Mouse (Mus musculus): Measurements from ENCODE around the gene Insl5. TPM values are rescaled to one million over a fixed set of nuclear protein-coding genes. Genes with fewer than 3 reads are reported as not detected.

Gene Insl5
- polyA plus RNA-seq, 1 experiment = not detected

DNA sequence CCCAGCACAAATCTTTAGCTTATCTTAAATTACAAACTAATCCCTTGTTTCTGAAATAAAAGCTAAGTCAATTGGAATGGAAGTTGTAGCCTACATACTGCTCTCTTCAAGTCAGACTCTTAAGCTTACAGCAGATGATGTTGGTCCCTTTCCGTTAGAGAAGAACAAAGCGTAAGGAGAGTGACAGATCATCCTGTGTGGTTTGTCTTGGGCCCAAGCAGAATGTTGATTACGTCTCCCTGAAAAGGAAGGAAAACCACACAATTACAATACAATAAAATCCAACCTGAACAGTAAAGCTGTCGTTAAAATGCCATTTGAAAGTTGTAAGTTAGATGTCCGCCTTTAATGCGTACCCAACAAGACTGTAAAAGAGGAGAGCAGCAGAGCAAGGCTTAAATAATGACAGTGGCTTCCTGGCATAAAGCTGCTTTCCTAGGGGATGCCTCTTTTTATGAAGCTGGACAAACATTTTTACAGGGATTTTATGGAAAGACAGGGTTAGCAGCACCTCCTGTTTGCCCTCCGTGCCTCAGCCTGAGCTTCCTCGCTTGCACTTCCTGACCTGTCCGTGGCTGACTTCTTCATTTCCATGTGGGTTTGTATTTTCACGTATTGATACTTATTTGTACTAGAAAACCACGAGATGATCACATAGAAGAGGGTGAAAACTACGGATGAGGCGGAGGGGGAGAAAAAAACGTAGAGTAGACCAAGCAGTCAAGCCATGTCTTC lies 12.6 kb upstream of the Insl5 start:
- no peaks in the 10 kb centered on the region for H3K27me3 ChIP-seq (ENCODE audit: control insufficient read depth, insufficient read depth, insufficient read length)
- H3K4me3 ChIP-seq = no peak overlapping the region
- no peak overlapping the region for H3K4me2 ChIP-seq (ENCODE audit: low read depth)
- H3ac ChIP-seq (ENCODE audit: control insufficient read depth, insufficient read length) = no peak overlapping the region
- TF ChIP-seq CEBPB (IDR thresholded peaks at IDR 0.05; ENCODE audit: insufficient read depth, poor library complexity, severe bottlenecking) = no peak
- H3K36me3 ChIP-seq (ENCODE audit: control insufficient read depth, insufficient read depth) = no peaks in the 10 kb centered on the region
- H3K79me2 ChIP-seq (ENCODE audit: control insufficient read depth, insufficient read depth) = no peaks in the 10 kb centered on the region

DNA sequence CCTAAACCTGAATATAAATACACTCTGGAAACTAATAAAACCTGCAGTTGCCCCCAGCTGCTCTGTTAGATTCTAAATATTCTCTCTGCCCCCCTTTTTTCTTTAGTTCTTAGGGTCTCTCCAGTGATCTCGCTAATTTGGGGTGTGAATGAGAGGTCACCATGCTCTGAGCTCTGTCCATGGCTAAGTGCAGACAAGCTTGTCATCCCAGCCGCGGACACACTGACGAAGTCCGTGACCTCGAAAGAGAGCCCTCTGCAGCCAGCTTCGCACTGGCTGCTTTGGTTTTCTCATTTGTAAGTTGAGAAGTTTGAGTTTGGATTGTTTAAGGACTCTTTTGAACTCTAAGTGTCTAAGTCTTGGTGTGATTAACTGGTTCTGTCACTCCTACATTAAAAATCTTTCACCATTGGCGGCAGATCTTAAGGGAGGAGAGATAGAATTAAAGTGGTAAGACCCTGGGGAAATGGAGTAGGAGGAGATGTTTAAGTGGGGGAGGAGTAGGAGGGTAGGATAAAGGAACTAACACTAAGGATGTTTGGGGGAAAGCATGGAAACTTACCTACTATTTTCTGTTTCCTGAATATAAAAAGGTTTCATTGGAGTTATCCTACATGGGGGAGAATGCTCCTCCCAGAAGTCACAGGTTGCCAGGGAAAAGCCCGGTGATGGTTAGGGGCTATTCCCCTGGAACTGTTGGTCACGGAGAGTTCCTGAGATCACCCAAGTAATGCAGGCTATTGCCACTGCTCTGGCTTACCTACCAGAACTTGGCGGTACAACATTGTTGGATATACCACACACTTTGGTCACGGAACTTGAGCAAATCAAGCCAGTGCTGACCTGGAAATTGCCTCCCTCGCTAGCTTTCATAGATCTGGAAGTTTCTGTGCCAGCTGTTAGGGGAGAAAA lies 1.8 kb upstream of the Insl5 start:
- Histone ChIP-seq H3K36me3 (ENCODE audit: control insufficient read depth, insufficient read depth) (no peaks in the 10 kb centered on the region), H3K4me2 (ENCODE audit: low read depth) (no peak overlapping the region), H3K27me3 (ENCODE audit: control insufficient read depth, insufficient read depth, insufficient read length) (no peaks in the 10 kb centered on the region), H3K79me2 (ENCODE audit: control insufficient read depth, insufficient read depth) (no peaks in the 10 kb centered on the region), H3ac (ENCODE audit: control insufficient read depth, insufficient read length) (no peak overlapping the region), H3K4me3 (no peak overlapping the region)
- TF ChIP-seq POLR2AphosphoS2 (IDR thresholded peaks at IDR 0.05; ENCODE audit: insufficient read length, low read depth) (no peak), MAX (IDR thresholded peaks at IDR 0.05; ENCODE audit: low read depth) (no peak), USF1 (IDR thresholded peaks at IDR 0.05; ENCODE audit: low read depth) (no peak)

DNA sequence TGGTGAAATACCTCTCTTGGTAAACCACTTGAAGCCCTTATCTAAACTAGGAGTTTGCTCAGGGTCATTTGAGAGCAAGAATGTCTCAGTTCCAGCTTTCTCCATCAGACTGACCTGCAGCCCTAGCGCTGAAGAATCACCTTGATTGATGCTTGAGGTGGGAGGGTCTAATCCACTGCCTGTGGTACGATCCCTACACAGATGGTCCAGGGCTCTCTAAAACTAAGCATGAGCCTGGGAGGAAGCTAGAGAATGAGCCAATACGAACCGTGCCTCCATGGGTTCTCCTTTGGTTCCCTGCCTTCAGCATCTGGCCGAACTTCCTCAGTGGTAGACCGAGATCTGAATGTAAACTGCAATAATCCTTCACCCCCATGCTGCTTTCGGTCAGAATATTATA lies 1.1 kb upstream of the Insl5 start:
- no peak overlapping the region for H3K4me2 ChIP-seq (ENCODE audit: low read depth)
- H3ac ChIP-seq (ENCODE audit: control insufficient read depth, insufficient read length) = no peak overlapping the region
- no peak overlapping the region for H3K4me3 ChIP-seq
- H3K36me3 ChIP-seq (ENCODE audit: control insufficient read depth, insufficient read depth) = no peaks in the 10 kb centered on the region
- H3K79me2 ChIP-seq (ENCODE audit: control insufficient read depth, insufficient read depth) = no peaks in the 10 kb centered on the region
- no peaks in the 10 kb centered on the region for H3K27me3 ChIP-seq (ENCODE audit: control insufficient read depth, insufficient read depth, insufficient read length)
- no peak for TF ChIP-seq MAX (IDR thresholded peaks at IDR 0.05; ENCODE audit: low read depth)
- no peak for TF ChIP-seq REST (IDR thresholded peaks at IDR 0.05; ENCODE audit: insufficient read depth, insufficient read length)
- no peak for TF ChIP-seq POLR2AphosphoS2 (IDR thresholded peaks at IDR 0.05; ENCODE audit: insufficient read length, low read depth)
- TF ChIP-seq MYOG (IDR thresholded peaks at IDR 0.05; ENCODE audit: control insufficient read depth in 1 of 3, insufficient read depth in 1 of 3, insufficient read length in 2 of 3, low read depth in 2 of 3) = no peak
- TF ChIP-seq TCF3 (IDR thresholded peaks at IDR 0.05; ENCODE audit: insufficient read length, low read depth) = no peak
- TF ChIP-seq SRF (IDR thresholded peaks at IDR 0.05; ENCODE audit: control insufficient read depth, insufficient read length, low read depth) = no peak
- no peak for TF ChIP-seq MYOD1 (IDR thresholded peaks at IDR 0.05; ENCODE audit: control insufficient read depth in 1 of 3, insufficient read length in 2 of 3, low read depth in 2 of 3)
- TF ChIP-seq TCF12 (IDR thresholded peaks at IDR 0.05; ENCODE audit: insufficient read depth, poor library complexity, severe bottlenecking) = no peak
- TF ChIP-seq POLR2A (IDR thresholded peaks at IDR 0.05; ENCODE audit: insufficient read length, low read depth) = no peak
- no peak for TF ChIP-seq E2F4 (IDR thresholded peaks at IDR 0.05; ENCODE audit: insufficient read depth)
- TF ChIP-seq USF1 (IDR thresholded peaks at IDR 0.05; ENCODE audit: low read depth) = no peak
- no peak for TF ChIP-seq CEBPB (IDR thresholded peaks at IDR 0.05; ENCODE audit: insufficient read depth, poor library complexity, severe bottlenecking)

DNA sequence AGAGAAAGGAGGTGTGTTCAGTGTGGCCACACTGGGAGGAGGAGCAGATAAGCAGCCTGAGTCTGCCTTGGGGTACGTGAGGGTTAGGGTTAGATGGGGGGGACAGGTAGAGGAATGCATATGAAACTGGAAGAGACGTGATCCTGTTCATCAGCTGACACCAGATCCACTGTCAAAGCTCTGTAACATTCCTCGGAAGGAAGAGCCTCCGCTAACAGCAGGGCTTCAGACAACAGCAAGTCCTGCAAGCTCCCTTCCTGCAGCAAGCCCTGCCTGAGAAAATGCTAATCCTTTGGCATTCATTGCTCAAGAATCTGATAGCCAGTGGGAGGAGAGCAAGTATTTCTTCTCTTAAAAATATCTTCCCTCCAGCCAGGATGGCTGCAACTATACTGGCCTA lies 13.2 kb downstream of the Insl5 start:
- TF ChIP-seq MAX (IDR thresholded peaks at IDR 0.05; ENCODE audit: low read depth) (no peak), POLR2A (IDR thresholded peaks at IDR 0.05; ENCODE audit: insufficient read length, low read depth) (no peak), CEBPB (IDR thresholded peaks at IDR 0.05; ENCODE audit: insufficient read depth, poor library complexity, severe bottlenecking) (no peak), TCF3 (IDR thresholded peaks at IDR 0.05; ENCODE audit: insufficient read length, low read depth) (no peak), SRF (IDR thresholded peaks at IDR 0.05; ENCODE audit: control insufficient read depth, insufficient read length, low read depth) (no peak), E2F4 (IDR thresholded peaks at IDR 0.05; ENCODE audit: insufficient read depth) (no peak), TCF12 (IDR thresholded peaks at IDR 0.05; ENCODE audit: insufficient read depth, poor library complexity, severe bottlenecking) (no peak), MYOG (IDR thresholded peaks at IDR 0.05; ENCODE audit: control insufficient read depth in 1 of 3, insufficient read depth in 1 of 3, insufficient read length in 2 of 3, low read depth in 2 of 3) (no peak), MYOD1 (IDR thresholded peaks at IDR 0.05; ENCODE audit: control insufficient read depth in 1 of 3, insufficient read length in 2 of 3, low read depth in 2 of 3) (no peak), POLR2AphosphoS2 (IDR thresholded peaks at IDR 0.05; ENCODE audit: insufficient read length, low read depth) (no peak), REST (IDR thresholded peaks at IDR 0.05; ENCODE audit: insufficient read depth, insufficient read length) (no peak), USF1 (IDR thresholded peaks at IDR 0.05; ENCODE audit: low read depth) (no peak)
- H3K79me2 ChIP-seq (ENCODE audit: control insufficient read depth, insufficient read depth) = no peaks in the 10 kb centered on the region
- no peaks in the 10 kb centered on the region for H3K27me3 ChIP-seq (ENCODE audit: control insufficient read depth, insufficient read depth, insufficient read length)
- no peak overlapping the region for H3ac ChIP-seq (ENCODE audit: control insufficient read depth, insufficient read length)
- H3K36me3 ChIP-seq (ENCODE audit: control insufficient read depth, insufficient read depth) = no peaks in the 10 kb centered on the region
- H3K4me3 ChIP-seq = no peak overlapping the region
- no peak overlapping the region for H3K4me2 ChIP-seq (ENCODE audit: low read depth)

DNA sequence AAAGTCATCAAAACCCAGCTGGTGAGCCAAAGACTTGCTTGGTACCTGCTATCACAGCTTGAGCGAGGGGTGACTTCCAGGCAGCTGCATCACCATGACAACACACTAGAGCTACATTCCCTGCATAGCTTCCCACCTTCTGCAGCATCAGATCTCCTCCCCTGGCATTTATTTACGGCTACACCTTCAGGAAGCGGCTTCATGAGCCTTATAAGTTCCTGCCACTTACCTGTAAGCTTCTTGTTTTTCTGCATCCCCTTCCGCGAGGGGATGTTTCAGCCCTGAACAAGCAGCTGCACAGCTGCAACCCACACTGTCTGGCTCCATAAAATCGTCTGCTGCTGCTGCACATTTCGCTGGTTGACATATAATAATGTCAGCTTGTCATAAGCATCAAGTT lies 14.8 kb downstream of the Insl5 start:
- Histone ChIP-seq H3K36me3 (ENCODE audit: control insufficient read depth, insufficient read depth) (no peaks in the 10 kb centered on the region), H3K4me2 (ENCODE audit: low read depth) (no peak overlapping the region), H3K27me3 (ENCODE audit: control insufficient read depth, insufficient read depth, insufficient read length) (no peaks in the 10 kb centered on the region), H3K4me3 (no peak overlapping the region), H3K79me2 (ENCODE audit: control insufficient read depth, insufficient read depth) (no peaks in the 10 kb centered on the region), H3ac (ENCODE audit: control insufficient read depth, insufficient read length) (no peak overlapping the region)
- TF ChIP-seq TCF3 (IDR thresholded peaks at IDR 0.05; ENCODE audit: insufficient read length, low read depth) (no peak), MAX (IDR thresholded peaks at IDR 0.05; ENCODE audit: low read depth) (no peak), MYOG (IDR thresholded peaks at IDR 0.05; ENCODE audit: control insufficient read depth in 1 of 3, insufficient read depth in 1 of 3, insufficient read length in 2 of 3, low read depth in 2 of 3) (no peak), USF1 (IDR thresholded peaks at IDR 0.05; ENCODE audit: low read depth) (no peak), TCF12 (IDR thresholded peaks at IDR 0.05; ENCODE audit: insufficient read depth, poor library complexity, severe bottlenecking) (no peak), SRF (IDR thresholded peaks at IDR 0.05; ENCODE audit: control insufficient read depth, insufficient read length, low read depth) (no peak), REST (IDR thresholded peaks at IDR 0.05; ENCODE audit: insufficient read depth, insufficient read length) (no peak), MYOD1 (IDR thresholded peaks at IDR 0.05; ENCODE audit: control insufficient read depth in 1 of 3, insufficient read length in 2 of 3, low read depth in 2 of 3) (no peak), POLR2AphosphoS2 (IDR thresholded peaks at IDR 0.05; ENCODE audit: insufficient read length, low read depth) (no peak)

All from myocyte (in vitro differentiated cells).